Mouse (Mus musculus) cerebral cortex, adult 2 months (tissue): ENCODE measurements around the gene Dgkh.

Experiments
- WGBS: fragments of 180-500 bp; shearing (Covaris S2); methylation state at CpG from one replicate; pipeline ENCODE4 v1.1.7; 2018; 5-methylcytosine and 5-hydroxymethylcytosine counted together

Gene Dgkh

DNA sequence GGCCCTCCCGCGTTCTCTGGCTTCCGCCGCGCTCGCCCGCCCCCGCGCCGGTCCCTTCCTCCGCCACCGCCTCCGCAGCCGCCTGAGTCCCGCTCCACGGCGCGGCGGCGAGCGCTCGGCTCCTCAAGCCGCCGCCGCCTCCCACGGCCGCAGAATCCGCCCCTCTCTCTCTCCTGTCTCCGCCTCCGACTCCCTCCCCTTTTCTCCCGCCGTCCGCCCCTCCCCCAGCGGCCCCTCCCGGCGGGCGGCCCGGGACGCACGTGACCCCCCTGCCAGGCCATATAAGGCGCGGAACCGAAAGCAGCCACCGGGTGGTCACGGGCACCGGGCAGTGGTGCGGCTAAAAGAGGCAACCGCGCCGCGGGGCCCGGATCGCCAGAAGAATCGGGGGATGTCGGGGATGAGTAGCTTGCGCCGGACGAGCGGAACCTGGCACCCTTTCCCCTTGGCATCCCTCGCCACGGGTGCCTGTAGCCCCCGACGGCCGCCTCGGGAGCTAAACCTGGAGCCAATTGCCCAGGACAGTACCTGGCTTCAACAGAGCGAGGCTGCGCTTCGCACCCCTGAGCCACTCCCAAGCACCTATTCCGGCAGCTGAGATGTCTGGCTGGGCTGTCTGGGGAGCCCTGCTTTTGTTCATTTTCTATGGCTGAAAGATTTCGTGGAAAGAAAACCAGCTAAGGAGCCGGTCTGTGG is at the start of gene Dgkh:
Dgkh (minus strand) TSS at position 160 of the 696 bp plus-strand sequence.
- WGBS = under 1% methylated on average over 66 of the region's 71 CpGs

DNA sequence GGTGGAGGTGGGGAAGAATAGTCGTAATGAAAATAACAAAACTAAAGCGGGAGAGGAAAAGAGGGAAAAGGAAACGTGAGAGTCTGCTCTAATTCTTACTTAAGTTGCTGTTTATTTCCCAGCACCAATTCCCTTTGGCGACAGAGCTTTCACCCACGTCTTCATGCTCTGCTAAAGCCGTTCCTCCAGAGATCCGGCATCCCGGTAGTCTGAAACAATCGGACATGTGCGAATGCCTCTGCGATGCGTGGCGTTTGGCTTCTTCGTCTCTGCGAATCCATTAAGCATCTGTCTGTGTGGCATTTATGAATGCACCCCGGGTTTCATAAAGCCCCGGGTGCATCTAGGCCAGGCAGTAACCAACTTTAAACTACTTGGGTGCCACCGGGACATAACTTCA is 44.6 kb upstream of the Dgkh start:
- 28% methylated on average over 18 of the region's 18 CpGs for WGBS

DNA sequence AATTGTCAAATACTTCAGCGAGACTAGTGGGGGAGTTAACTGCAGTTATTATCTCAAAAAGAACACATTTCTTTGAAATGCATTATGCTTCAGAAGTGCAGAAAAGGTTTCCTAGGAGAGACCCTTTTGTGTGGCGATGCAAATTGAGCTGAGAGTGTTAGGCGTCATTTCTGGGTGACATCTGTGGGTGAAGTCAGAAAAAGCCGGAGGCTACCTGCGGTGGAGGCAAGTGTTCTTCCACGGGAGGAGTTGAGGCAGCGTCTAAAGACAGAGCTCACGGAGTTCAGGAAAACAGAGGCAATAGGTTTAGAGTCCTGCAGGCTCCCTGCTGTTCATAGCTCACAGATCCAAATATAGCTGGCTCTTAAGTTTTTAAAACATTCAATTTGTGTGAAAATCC is 44.1 kb upstream of the Dgkh start:
- 22% methylated on average over 8 of the region's 8 CpGs for WGBS

DNA sequence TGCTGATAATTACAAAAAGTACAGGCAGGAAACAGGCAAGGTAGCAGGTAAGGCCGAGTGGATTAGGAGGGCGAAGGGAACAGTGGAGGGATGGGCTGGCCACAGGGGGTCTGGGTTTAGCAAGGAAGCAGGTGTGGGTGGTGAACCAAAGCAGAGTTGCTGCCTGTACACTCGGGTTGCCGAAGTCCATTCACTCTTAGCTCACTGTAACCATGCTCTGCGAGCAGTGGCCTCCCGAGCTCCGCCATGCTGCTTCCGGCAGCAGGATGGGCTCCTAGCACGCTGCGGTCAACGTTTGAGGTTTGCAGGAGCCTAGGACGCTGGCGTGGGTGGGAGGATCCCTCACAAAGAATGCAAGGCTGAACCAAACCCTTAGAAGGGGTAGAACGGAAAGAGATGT is 43.1 kb upstream of the Dgkh start:
- WGBS = 84% methylated on average over 14 of the region's 14 CpGs

DNA sequence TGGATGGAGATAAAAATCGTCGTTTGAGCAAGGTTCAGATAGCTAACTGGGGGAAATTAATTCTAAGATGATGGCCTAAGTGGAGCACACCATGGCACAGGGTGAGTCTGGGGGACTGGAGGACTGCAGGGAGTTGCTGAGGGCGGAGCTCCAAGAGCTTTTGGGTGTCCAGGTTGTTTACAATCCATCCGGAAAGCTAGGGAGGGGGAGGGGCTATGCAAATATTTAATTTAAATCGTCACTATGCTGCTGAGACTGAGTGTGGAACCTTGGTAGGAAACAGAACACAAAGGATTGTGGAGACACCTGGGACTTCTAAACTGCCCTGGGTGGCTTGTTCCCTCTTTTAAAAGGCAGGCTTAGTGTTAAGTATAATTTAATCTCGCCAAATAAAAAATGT is 42.6 kb upstream of the Dgkh start:
- WGBS = 63% methylated on average over 6 of the region's 6 CpGs

DNA sequence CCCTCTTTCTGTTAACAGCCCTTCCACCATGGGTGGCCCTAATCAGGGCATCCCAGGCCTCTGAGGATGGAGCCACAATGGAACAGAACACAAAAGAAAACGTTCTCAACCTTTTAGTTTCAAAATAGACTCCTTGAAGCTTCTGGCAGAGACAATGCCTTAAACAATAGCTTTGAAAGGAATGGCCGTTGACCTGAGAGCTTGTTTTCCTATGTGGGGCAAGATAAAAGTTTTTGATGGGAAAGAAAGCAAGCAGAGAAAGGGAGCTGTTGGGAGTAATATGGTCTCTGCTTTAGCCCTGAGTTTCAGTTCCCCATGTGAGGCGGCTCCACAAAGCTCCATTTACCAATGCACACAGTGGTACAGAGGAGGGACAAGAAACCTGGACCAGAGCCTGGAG is 37.9 kb upstream of the Dgkh start:
- WGBS = 55% methylated on average over 3 of the region's 3 CpGs

DNA sequence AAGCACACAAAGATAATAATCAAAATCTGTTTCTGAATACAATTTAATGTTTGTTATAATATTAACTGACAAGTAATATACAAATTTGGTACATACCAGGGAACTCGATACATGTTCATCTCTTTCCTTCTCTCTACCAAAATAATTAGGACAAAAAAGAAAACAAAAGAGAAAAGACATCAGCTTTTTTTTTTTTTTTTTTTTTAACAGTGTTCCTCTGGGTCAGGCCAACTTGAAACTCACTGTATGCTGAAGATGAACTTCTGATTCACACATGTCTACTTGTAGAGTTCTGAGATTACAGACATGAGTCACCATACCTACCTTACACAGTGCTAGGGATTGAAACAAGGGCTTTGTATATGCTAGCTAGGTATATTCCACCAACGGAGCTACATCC is 28.5 kb upstream of the Dgkh start:
- 91% methylated on average over 2 of the region's 2 CpGs for WGBS

DNA sequence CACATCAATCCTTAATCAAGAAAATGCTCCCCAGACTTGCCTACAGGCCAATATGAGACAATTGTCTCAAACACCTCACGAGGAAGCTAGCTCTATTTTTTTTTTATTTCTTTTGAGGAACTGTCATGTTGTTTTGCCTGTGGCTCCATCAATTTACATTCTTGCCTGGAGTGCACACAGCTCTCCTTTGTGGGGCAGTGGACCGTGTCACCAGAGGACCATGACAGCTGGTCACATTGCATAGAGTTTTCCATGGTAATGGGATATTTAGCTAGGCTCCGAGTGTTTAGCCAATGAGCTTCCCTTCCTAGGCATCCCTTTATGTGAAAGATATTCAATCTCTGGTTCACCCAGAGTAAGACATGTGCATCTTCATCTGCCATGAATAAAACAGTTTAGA is 26.9 kb upstream of the Dgkh start:
- 63% methylated on average over 3 of the region's 3 CpGs for WGBS

DNA sequence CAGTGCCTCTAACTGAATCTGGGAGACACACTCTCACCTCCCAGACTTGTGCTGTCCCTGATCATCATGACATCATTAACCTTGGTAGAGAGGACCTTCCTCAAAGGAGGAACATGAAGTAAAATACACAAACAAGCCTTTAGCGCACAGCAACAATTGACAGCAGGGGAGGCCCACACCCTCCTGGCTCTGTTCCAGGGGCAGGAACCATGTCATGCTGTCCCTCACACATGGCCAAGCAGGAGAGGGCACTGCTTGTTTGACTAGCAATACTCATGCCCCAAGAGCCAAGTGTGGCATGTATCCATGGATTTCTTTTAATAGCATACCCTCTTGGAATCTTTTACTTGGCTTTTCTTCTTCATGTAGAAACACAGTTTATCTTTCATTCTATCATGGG is 22.7 kb upstream of the Dgkh start:
- WGBS = 73% methylated on average over 1 of the region's 1 CpGs

DNA sequence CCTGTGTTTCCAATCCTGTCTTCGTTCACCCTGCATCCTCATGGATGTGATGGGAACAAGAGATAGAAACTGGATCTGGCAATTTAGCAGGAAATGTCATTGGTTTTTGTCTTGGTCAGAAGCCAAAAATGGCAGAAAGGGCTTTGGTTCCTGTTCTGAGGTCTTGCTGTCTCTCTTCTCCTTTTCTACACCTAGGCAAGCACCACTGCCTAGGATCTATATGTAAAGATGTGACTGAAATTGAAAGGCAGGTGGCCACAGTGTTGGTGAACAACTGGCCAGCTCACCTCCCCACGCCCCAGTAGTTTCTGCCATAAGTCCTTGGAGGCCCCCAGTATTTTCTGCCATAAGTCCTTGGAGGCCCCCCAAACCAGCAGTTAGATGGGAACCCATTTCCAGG is 16.1 kb upstream of the Dgkh start:
- 89% methylated on average over 2 of the region's 2 CpGs for WGBS

DNA sequence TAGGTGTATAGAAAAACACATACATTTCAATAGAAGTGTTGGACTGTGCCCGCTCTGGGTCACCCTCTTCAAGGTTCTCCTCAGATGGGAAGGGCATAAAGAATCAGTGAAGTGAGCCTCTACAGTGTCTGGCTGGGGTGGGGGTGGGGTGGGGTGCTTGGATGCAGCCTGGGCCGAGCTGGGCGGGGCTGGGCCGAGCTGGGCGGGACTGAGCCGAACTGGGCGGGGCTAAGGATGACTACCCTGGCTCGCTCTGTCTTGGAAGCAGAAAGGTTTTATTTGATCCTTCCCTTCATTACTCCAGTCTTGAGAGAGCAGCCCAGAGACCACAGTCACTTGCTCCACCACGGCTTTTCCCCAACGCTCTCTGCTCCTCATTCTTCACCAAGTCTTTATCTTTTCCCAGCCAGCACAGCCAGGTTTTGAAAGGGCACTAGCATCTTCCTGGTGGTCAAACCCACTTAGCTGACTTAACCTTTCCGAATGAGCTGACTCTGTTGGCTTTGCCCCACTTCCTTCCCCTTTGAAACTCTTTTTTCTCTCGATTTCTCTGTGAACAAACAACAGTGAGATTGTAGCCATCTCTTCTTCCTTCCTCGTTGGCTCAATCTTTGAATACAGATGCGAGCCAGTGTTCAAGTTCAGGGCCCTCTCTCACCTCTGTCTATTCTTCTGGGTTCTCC is 15.5 kb upstream of the Dgkh start:
- 64% methylated on average over 14 of the region's 14 CpGs for WGBS

DNA sequence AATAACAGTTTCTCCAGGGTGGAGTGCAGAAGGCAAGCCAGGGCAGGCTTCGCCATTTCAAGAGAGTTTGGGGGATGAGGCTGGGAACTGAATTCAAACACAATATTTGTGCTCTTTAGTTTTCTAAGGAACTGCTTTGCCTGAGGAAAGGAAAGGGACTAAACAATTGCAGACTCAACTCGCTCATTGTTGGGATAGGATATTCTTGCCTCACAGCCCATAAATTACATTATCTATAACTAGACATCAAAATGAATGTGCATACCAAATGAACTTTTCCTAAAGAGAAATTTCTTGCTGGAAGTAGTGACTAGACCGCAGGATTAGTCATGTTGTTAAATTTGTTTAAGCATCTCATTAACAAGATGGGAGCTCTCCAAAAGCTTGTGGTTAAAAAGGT is 14.9 kb upstream of the Dgkh start:
- WGBS = 59% methylated on average over 3 of the region's 3 CpGs

DNA sequence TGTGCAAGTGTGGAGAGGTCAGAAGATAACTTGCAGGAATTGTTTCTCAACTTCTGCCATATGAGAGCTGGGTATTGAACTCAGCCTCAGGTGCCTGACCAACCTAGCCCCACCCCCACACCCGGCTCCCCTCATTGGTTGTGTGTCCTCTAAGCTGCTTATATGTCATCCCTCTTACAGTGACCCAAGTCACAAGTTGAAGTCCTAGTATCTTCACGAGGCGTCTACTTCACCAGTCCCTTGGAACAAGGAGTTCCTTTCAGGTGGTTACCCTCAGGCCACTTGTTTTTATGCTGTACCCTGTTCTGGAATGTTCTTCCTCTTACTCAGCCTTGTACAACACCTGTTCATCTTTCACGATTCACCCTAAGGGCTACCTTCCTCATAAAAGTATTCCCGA is 2.0 kb upstream of the Dgkh start:
- WGBS = 83% methylated on average over 5 of the region's 5 CpGs

DNA sequence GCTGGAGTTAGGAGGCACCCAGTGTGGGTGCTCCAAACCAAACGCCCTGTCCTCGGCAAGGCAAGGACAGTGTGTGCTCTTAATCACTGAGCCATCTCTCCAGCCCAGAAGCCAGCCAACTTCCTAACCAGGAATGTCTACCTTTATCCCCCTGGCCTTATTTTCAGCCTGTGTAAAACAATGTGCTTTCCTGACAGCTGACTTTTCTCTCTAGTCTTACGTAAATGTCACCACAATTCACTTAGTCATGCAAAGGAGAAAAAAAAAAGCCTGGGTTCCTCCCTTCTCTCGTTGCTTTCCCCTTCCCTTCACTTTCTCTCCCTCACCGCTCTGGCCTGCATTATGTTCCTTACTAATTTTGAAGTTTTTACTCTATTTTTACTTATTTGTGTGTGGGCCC is 1.6 kb upstream of the Dgkh start:
- WGBS = 56% methylated on average over 5 of the region's 5 CpGs

DNA sequence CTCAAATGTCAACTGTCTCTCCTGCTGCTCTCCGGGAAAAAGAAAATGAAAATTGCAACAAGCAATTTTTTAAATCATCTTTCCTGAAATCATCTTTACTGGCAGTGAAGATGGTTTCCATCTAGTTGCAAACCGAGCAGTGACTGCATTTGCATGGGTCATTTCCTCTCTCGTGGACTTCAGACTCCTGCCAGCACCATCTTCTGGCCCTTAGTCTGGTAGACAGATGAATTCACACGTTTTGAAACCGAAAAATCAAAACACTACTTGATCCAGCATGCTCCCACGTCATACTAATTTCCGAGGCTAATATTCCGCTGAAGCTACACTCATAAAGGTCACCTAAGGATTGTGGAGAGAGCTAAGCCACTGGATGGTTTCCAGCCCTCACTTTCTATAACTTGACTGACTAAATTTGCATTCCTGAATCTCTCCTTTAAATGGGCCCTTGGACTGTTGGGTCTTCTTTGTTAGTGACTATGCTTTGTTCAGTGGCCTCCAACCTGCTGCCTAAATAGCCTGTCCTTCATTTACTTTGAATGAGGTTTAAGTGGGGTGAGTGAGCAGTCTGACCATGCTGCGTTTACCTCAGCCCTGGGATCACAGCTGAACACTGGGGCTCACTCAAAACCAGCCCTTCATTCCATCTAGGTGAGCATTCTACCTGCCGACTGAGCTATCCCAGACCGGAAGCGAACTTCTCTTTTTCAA is 945 bp upstream of the Dgkh start:
- 30% methylated on average over 12 of the region's 12 CpGs for WGBS

DNA sequence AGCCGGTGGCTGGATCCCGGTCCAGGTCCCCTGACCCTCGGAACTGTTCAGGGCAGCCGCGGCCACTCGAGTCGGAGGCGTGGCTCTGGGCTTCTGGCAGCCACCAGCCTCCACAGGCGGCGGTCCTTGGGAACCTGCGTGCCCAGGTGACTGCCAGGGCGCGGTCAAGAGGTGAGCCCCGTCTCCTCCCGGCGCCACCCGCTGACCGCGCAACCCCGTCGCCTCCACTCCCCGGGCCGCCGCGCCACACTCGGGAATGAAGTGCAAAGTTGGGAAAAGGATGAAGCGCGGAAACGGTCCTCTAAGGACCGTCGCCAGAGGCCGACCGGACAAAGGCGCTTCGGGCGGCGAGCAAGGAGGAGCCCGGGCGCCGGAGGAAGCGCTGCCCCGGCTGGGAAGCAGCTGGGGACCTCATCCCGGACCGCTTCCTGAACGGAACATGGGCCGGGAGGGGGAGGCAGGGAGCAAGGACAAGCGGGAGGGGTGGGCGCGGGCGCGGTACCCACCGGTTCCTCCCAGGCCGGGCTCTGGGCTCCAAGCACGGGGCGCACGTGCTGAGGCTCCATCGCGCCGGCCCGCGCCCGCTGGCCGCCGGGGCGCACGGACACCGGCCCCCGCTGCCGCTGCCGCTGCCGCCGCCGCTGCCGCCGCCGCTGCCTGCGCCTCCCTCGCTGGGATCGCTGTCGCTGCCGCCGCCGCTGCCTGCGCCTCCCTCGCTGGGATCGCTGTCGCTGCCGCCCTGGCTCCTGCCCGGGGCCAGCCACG is 542 bp downstream of the Dgkh start:
- WGBS = under 1% methylated on average over 74 of the region's 90 CpGs

DNA sequence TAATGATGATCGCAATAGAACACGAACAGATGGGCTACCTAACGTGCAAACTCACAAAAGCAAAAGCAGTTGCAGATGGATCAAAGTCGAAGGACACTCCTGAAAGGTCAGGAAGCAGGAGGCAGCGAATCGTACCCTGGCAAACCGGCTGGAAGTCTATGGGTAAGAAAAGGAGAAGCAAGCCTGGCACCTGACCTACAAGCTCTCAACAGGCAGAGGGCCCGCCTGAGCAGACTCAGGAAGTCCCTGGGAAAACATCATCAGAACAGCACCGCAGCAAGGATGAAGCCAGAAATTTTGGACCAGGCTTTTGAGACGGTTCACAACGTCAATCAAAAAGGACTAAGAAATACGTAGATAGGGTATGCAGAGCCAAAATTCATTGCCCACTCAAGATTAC is 1.3 kb downstream of the Dgkh start:
- WGBS = 11% methylated on average over 12 of the region's 12 CpGs

DNA sequence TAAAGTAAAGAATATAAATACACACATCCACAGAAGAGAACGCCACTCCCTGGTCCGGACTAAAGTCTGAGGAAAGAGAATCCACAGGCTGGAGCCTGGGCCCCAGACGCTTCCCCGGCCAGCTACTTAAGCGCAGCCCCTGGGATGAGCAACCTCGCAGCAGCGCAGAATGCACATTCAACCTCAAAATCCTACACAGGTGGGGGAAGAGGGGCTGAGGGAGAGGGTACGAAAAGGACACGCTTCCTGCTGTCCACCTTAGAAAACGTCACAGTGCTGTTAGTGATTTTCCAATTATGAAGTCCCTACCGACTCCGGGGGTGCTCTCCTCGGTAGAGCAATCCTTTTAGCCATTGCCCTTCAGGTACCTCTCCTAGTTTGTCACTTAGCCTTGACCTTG is 6.6 kb downstream of the Dgkh start:
- 74% methylated on average over 13 of the region's 13 CpGs for whole genome bisulfite sequencing

DNA sequence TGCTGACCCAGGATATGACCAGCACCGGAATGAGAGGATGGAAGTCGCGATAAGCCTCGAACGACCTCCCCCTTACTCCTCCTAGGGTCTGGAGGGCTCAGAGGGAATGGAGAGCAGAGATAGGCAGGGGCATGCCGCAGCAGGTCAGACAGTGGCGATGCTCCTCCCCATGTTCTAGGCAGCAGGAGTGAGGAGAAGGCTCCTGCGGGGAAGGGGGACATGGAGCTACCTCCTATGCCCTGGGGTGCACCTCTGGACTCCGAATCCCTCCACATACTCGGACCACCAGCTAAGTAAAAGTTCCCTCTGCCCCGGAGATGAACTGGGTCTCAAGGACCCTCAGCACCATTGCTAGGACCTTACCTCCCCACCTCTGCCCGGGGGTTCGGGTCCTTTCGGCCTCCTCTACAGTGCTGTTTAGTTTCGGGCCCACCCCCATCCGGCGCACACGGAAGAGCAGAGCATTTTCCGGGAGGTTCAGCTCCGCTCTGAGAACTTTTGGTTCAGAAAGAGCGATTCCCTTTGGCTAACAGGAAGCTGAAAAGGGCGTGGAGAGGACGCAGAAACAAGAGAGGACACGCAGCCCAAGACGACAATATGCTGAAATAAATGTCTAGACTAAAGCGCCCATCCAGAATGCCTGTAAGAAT is 7.1 kb downstream of the Dgkh start:
- 14% methylated on average over 26 of the region's 26 CpGs for WGBS

DNA sequence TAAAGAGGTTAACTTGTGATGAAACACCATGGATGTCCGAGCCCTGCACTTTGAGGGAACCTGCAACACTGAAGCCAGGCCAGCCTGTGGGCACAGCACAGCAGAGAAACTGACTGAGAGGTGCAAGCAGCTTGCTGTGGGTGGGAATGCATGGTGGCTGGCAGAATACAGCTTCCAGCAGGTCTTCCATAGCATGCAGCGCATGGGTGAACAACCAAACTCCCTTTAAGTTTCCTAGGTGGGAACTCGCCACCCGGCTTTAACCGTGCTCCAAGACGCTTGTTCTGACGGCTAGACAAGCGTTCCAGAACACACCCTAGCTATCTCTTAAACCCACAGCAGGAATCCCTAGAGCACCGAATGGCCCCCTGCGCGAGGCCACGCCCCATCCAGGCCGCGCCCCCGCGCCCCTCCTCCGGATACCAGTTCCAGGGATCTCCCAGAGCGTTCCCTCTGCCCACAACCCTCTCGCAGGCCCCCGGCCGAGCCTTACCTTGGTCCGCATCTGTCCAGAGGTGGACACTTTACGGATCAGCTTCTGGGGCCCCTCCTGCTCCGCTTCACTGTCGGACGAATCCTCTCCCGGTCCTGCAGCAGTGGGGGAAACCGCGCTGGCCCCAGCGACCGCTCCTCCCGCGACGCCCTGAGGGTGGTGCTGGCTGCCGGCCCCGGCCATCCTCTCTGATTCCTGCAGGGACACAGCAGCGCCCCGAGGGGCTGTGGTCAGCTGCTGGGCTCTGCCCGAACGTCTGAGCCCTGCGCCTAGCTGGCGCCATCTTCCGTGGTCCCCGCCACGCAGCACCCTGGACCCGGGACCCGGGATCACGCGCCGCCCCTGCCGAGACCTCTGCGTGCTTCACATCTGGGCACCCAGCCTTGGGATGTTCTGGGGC is 7.9 kb downstream of the Dgkh start:
- WGBS = 2% methylated on average over 52 of the region's 52 CpGs

DNA sequence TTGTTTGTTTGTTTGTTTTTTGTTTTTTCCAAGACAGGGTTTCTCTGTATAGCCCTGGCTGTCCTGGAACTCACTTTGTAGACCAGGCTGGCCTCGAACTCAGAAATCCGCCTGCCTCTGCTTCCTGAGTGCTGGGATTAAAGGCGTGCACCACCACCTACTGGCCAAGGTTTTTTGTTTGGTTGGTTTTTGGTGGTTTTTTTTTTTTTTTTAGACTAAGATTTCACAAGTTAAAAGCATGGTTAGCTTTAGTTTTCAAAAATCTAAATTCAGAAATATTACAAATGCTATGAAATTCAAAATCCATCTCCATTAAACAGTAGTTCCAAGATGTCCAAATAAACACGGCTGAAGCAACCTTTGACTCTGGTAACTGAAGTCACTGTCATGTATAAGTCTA is 8.9 kb downstream of the Dgkh start:
- 91% methylated on average over 4 of the region's 4 CpGs for WGBS
